Mouse (Mus musculus): ENCODE results near the gene Gm13691. TPM values are rescaled to one million over a fixed set of nuclear protein-coding genes. Genes with fewer than 3 reads are reported as not detected.
"Not testable (repeated sequence)": the region's sequence is repeated elsewhere in the genome, so short reads cannot be mapped to it uniquely, and the experiment has no call there.

Gm13691 gene
- total RNA-seq (2021) = 1 to 10 TPM; 1.4 to 1.7 TPM
- long read RNA-seq, experiment 1, partial matches to known transcripts = 0 of 1 reads
- long read RNA-seq, experiment 1, other reads (novel, unspliced or antisense) = 0 of 1 reads
- long read RNA-seq, experiment 2 = 0 reads

- not testable (repeated sequence) for DNase-seq
Observed at GRCm38 (mm10) chr2:83990253-83990652, at the start of gene Gm13691. Gene Gm13691 (plus strand): TSS chr2:83990553.

GRCm38 (mm10) chr2:83940931-83941361 is 49.4 kb upstream of the Gm13691 start, which contains the start of gene Zswim2:
Gene Zswim2 (minus strand): TSS chr2:83941228.
- DNase-seq = peak; percentile 26

DNA sequence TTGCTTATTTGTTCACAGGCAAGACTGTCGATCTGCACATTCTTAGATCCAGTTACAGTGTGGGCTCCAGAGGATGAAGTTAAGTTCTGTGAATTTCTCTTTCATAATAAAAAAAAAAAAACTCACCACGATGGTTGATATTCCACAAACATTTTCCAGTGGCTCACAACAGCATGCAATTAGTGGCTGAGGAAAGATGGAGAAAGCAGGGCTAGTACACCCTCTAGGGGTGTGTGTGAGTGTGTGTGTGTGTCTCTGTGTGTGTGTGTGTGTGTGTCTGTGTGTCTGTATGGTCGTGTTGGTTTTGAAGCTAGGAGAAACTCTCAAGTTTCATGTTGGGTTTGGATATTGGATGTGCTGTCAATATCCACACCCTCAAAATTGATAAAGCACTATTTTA is 49.0 kb upstream of the Gm13691 start:
- DNase-seq = no peak

DNA sequence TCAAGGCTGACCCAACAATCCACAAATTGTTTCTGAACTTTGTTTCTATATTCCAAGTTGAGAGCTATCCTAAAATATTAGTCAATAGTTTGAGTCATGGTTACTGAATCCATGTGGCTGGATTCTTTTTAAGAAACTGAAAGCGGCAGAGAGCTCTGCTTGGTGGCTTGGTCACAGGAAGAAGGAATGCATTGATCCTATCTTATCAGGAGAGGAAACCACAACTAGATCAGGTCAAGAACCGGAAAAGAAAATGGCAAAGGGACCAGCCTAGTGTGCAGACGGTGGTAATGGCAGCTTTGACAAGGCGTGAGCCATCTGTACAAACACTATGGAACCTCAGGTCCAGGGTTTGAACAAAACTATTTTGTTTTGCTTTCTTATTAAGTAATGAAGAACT is 48.6 kb upstream of the Gm13691 start:
- no peak for DNase-seq

- not testable (repeated sequence) for DNase-seq
Observed at GRCm38 (mm10) chr2:83955393-83955792, 35.0 kb upstream of the Gm13691 start, which contains the start of gene Gm13698. Gene Gm13698 (plus strand): TSS chr2:83955693.

- not testable (repeated sequence) for DNase-seq
Observed at GRCm38 (mm10) chr2:83961203-83961602, 29.1 kb upstream of the Gm13691 start, which contains the start of gene Gm13693. Gene Gm13693 (plus strand): TSS chr2:83961503.

GRCm38 (mm10) chr2:83967013-83967412 is 23.3 kb upstream of the Gm13691 start, which contains the start of gene Gm13695:
Gene Gm13695 (plus strand): TSS chr2:83967313.
- DNase-seq = not testable (repeated sequence)

DNA sequence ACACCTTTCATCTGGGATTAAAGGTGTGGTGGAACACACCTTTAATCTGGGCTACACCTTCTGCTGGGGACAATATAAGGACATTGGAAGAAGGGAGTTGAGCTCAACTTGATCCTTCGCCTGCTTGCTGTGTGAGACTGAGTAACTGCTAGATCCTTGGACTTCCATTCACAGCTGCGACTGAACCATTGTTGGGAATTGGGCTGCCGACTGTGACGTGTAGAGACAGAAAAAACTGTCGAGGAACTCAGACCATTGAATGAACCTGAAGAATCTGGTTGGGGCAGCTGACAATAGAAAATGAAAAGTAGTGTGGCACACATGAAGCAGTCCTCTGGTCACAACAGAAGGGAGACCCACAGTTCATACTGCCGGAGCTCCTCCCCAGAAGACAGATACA is 17.5 kb upstream of the Gm13691 start, which contains the start of gene Gm13696:
Gene Gm13696 (plus strand): TSS at position 301 of the 400 bp plus-strand sequence.
- DNase-seq = not testable (repeated sequence)

GRCm38 (mm10) chr2:83978633-83979032 is 11.7 kb upstream of the Gm13691 start, which contains the start of gene Gm13694:
Gene Gm13694 (plus strand): TSS chr2:83978933.
- not testable (repeated sequence) for DNase-seq

- not testable (repeated sequence) for DNase-seq
Observed at GRCm38 (mm10) chr2:83984443-83984842, 5.9 kb upstream of the Gm13691 start, which contains the start of gene Gm13697. Gene Gm13697 (plus strand): TSS chr2:83984743.

- not testable (repeated sequence) for DNase-seq
Observed at GRCm38 (mm10) chr2:83993639-83994255, 3.4 kb downstream of the Gm13691 start.

GRCm38 (mm10) chr2:83994526-83994925 is 4.2 kb downstream of the Gm13691 start:
- DNase-seq = not testable (repeated sequence)

DNA sequence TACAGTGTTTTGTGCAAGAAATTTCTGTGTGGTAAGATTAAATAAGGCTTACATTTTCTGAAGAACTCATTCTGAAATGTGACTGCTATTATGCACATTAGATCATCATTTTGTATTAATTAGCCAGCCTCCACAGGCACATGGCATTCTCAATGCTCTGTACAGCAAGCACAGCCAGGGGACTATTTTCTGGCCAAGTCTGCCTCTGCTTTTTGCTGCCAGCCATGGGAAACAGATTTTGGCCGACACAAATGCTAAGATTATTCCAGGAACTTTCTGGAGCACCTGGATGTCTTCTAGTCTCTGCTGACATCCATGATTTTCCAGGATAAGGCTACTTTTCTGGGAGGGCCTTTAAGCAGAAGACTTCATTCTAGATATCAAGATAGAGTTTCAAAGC is 18.6 kb downstream of the Gm13691 start:
- no peak for DNase-seq

- no peak for DNase-seq
Observed at GRCm38 (mm10) chr2:84009818-84010217, 19.5 kb downstream of the Gm13691 start.

DNA sequence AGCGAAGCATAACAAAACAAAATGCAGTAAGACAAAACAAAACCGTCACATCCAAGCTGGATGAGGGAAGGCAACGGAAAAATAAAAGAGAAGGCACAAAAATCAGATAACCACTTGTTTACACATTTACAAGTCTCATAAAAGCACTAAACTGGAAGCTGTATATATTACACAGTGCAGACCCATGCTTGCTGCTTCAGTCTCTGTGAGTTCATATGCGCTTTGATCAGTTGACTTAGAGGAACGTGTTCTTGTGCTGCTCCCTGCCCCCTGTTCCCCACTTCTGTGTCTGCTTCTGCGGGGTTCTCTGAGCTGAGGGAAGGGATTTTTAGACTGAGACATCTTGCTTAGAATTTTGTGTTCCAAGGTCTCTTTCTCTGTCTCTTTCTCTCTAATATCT is 24.2 kb downstream of the Gm13691 start:
- DNase-seq = no peak

DNA sequence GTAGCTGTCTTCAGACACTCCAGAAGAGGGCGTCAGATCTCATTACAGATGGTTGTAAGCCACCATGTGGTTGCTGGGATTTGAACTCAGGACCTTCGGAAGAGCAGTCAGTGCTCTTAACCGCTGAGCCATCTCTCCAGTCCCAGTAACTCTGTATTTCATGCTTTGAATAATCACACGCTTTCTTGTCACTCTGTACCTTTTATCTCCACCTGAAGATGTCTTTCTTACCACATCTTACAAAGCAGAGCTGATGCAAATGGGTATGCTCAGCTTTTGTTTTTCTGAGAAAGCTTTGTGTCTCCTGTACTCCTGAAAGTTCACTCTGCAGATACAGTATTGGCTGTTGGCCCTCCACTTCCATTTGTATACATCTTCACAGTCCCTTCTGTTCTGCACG is 25.9 kb downstream of the Gm13691 start:
- not testable (repeated sequence) for DNase-seq

GRCm38 (mm10) chr2:84018330-84018729 is 28.0 kb downstream of the Gm13691 start:
- DNase-seq = no peak

- no peak for DNase-seq
Observed at GRCm38 (mm10) chr2:84019519-84020305, 29.4 kb downstream of the Gm13691 start.

DNA sequence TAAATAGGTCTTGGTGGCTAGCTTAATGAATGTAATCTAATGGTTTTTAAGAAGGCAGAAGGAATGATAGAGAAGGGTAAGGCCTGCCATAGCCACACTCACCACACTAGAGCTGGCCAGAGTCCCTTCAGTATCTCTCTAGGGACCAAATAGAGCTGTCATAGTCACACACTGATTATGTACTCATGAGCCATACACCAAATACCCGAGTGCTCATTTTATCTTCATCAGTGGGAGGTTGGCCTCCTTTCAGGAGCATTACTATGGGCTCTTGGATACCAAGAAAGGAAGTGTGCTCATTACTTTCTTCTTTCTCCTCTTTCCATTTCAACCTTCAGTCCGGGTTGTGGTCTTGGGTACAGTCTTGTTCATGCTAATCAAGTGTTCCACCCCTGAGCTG is 31.6 kb downstream of the Gm13691 start:
- DNase-seq = no peak

GRCm38 (mm10) chr2:84022905-84023304 is 32.6 kb downstream of the Gm13691 start:
- DNase-seq = no peak

- DNase-seq = no peak
Observed at GRCm38 (mm10) chr2:84023319-84023718, 33.0 kb downstream of the Gm13691 start.

GRCm38 (mm10) chr2:84025217-84025616 is 34.9 kb downstream of the Gm13691 start:
- DNase-seq = no peak

DNA sequence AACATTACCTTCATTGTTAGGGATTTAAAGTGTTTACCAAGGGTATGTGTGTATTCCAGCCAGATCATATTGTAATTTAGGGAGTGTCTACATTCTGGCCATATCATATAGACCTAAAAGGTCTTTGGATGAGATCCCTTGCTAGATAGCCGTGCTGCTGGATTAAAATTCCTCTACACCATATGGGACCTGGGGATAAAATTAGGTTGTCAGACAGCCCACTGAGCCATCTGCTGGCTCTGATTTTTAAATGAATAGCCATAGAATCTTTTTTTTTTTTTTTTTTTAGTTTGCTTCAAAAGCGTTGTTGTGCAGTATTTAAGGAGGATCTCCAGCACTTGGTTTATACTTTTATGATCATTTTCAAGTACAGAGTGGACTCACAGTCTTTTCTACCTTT is 42.2 kb downstream of the Gm13691 start:
- DNase-seq = no peak

All from adrenal gland, postnatal 10 days (tissue).